Mouse (Mus musculus): ENCODE measurements around the gene Gm14085.

The Gm14085 gene

DNA sequence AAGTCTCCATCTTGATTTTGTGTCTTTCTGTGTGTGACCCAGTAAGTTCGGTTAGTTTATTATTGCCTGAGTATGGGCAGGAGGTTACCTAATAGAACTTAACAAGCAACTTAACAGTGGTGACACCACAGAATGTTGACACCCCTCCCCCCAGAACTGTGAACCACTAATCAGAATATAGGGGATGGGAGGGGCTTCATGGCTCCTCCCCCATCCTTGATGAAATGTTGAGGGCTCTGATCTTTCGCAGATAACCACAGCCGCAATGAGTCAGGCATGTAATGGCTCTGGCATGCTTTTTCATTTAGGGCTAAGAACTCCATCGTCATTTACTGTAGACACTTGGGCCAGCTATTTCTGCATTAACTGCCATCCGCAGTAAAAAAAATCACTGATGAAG is 76.5 kb downstream of the Gm14085 start:
- no peak for DNase-seq (ENCODE audit: low spot score)

- no peak for DNase-seq (ENCODE audit: low spot score)
These were observed 77.5 kb downstream of the Gm14085 start for GRCm38 (mm10) chr2:122562251-122562650.

GRCm38 (mm10) chr2:122569439-122569838 is 84.7 kb downstream of the Gm14085 start:
- DNase-seq (ENCODE audit: low spot score): no peak

- no peak for DNase-seq (ENCODE audit: low spot score)
These were observed 85.7 kb downstream of the Gm14085 start for GRCm38 (mm10) chr2:122570430-122570829.

DNA sequence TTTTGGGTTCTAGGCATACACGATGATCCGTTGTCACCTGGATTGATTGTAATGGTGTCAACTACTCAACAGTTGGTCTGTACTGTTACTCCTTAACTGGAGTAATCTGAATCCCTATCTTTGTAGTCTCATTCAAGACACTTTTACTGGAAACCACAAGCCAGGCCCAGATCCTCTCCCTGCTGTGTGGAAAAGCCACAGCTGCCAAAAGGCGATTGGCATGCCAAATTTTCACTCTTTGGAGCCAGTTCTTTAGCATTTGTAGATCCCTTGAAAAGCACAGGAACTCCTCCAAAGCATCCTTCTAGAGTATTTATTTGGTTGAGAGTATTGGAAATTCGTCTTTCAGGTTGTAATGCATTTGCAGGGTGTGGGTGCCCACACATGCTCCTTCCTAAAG is 86.6 kb downstream of the Gm14085 start:
- DNase-seq (ENCODE audit: low spot score): no peak

- DNase-seq (ENCODE audit: low spot score): no peak
These were observed 87.7 kb downstream of the Gm14085 start for GRCm38 (mm10) chr2:122572438-122572837.

DNA sequence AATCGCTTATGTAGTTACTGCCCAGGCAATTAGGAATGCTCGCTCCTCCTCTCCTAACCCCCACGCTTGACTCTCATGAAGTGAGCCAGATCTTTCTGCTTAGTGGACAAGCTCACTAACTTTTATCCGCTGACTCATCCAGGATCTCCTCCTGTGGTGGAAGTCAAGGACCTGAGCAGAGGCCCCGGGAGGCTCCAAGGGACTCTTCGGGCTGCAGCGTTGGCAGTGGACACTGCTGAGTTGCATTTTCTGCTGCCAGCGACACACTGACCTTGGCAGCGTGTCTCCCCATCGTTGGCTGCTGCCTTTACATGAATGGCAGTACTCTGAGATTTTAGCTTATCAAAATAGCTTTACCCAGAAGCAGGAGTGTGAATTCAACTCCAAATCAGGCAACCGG is 90.7 kb downstream of the Gm14085 start:
- no peak for DNase-seq (ENCODE audit: low spot score)

DNA sequence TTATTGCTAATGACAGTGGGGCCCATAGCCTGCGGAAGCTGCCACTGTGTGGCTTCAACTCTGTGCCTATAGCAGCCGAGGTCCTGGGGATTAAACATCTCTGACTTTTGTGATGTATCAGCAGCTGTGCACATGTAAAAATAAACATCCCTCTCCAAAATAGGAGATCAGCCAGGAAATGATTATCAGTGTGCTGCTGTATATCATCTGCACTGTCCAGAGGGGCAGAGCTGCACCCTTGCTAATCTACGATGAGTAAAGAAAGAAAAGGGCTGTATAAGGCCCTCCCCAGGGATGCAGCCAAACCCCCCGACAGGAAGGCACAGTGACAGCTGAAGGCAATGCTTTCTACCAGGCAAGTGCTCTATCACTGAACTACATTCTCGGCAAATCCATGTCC is 91.6 kb downstream of the Gm14085 start:
- no peak for DNase-seq (ENCODE audit: low spot score)

GRCm38 (mm10) chr2:122577316-122577715 is 92.6 kb downstream of the Gm14085 start:
- no peak for DNase-seq (ENCODE audit: low spot score)

Data from left cerebral cortex, adult 11 months (tissue).